In genomic region chr16:57269751-57270150, GRCm38 (mm10) we compare ENCODE assay signal across 23 mouse cellular contexts. TPM values are rescaled to one million over a fixed set of nuclear protein-coding genes. Genes with fewer than 3 reads are reported as not detected.
"Had no signal": no experiment of that assay in that cellular context is flagged by ENCODE, and none has a peak within 500 bp of the region (broad histone marks: within the 10 kb centered on the region; RNA-seq: fewer than 3 reads in every experiment).

No protein-coding gene starts in this region.

- H3K27ac ChIP-seq: lung, embryonic 15.5 days; macrophage; midbrain, embryonic 12.5 days; neural tube, embryonic 13.5 days; neural tube, embryonic 15.5 days had no signal

- H3K4me1 ChIP-seq: megakaryocyte, embryonic 14.5 days; midbrain, embryonic 12.5 days; neural tube, embryonic 13.5 days; neural tube, embryonic 15.5 days had no signal

- H3K36me3 ChIP-seq: lung, embryonic 15.5 days; midbrain, embryonic 12.5 days; neural tube, embryonic 13.5 days; neural tube, embryonic 15.5 days had no signal

- H3K27me3 ChIP-seq: lung, embryonic 15.5 days; midbrain, embryonic 12.5 days; neural tube, embryonic 13.5 days; neural tube, embryonic 15.5 days had no signal

- DNase-seq: lung, adult 2 months; lung, postnatal 14 days; lung, postnatal 36 days; midbrain, embryonic 14.5 days; retina, postnatal 1 day; right cerebral cortex, adult 18-20 months; right cerebral cortex, postnatal 25 days; right cerebral cortex, postnatal 4 days; spleen, adult 18-20 months; thymus, adult 18-20 months; thymus, postnatal 14 days; thymus, postnatal 36 days had no signal

- H3K4me2 ChIP-seq: lung, embryonic 15.5 days; midbrain, embryonic 12.5 days; neural tube, embryonic 13.5 days; neural tube, embryonic 15.5 days had no signal

- ATAC-seq: lung, postnatal 0 days; midbrain, embryonic 16.5 days had no signal

- H3K9me3 ChIP-seq: lung, embryonic 15.5 days; midbrain, embryonic 12.5 days; neural tube, embryonic 13.5 days; neural tube, embryonic 15.5 days had no signal

- H3K9ac ChIP-seq: lung, embryonic 15.5 days; midbrain, embryonic 12.5 days; neural tube, embryonic 13.5 days; neural tube, embryonic 15.5 days had no signal

- H3K4me3 ChIP-seq: lung, embryonic 15.5 days; megakaryocyte, embryonic 14.5 days; midbrain, embryonic 12.5 days; myocyte; neural tube, embryonic 13.5 days; neural tube, embryonic 15.5 days had no signal

RNA-seq across cellular contexts. Expression of gene Tmem30c, which starts 22.9 kb away (rescaled TPM):
- polyA plus RNA-seq: lung, adult 2 months; lung, embryonic 15.5 days; macrophage; myocyte; neural tube, embryonic 11.5 days; small intestine, adult 2 months had no signal
